Mouse (Mus musculus): Measurements from ENCODE around the gene Sfrp2. TPM values are rescaled to one million over a fixed set of nuclear protein-coding genes. Genes with fewer than 3 reads are reported as not detected.

The Sfrp2 gene
- polyA plus RNA-seq, 1 experiment from 2014 or later: 94.4 TPM

DNA sequence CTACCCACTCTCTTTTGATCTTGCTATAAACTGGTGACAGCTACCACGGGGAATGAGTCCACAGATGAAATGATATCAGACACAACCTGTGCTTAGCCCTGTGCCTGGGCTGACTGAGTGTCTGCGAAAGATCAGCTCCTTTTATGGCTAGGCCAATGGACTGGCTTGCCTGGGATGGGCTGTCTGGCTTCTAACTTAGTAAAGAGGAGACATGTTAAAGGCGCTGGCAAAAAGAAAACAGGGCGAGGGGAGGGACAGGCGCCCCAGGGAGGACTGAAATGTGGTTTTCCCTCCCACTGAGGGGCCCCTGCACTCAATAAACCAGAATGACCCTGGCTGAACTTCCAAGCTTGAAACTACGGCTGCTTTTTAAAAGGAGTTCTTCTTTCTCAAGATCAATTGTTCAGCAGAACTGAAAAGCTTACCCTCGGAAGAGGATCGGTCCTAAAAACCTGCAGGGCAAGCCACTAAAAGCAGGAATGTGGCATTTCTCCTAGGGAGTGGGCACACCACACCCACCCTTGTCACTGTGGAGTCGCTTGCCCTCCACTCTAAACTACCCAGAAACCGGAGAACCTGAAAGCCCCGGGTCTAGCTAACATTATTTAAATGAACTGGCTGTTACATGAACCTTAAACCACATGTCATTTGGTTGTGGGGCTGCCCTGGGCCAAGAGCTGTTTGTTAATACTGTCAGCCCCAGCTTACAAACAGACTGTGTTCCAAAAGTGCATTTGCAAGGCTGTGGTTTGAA is 17.8 kb downstream of the Sfrp2 start:
- 0 out of 2 replicates have a peak overlapping the region, but pooled peaks have one; percentile 17 for H3K27ac ChIP-seq (ENCODE audit: low read depth, low read length)

DNA sequence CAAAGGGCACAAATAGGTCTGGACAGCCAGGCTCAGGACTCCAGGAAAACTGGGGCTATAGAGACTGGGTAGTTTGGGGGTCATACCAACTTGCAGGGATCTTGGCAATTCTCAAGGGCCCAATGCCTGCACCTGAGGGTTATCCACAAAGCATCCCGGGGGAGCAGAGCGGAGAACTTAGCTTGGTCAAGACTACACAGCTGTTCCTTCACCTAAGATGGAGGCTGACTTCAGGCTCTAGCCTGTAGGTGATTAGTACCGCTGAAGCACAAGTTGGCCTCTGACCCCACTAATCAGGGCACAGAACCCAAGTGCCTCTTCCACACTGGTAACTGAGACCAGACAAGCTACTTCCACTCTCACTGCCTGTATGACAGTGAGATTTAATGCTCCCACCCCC is 18.6 kb downstream of the Sfrp2 start:
- ATAC-seq (ENCODE audit: low FRiP score): no peak
- WGBS: 73% methylated on average over 3 of the region's 3 CpGs

More for the DNA sequence above, 17.8 kb downstream of the Sfrp2 start:
- H3K27me3 ChIP-seq (ENCODE audit: control insufficient read depth, insufficient read depth, low read length): no peaks in the 10 kb centered on the region
- ATAC-seq (ENCODE audit: low FRiP score) (peak; percentile 65; the same call in 1 of the 2 replicates), DNase-seq (ENCODE audit: low spot score) (peak; percentile 25)
- 8% methylated on average over 11 of the region's 11 CpGs for WGBS
- H3K4me1 ChIP-seq (replicated peaks; ENCODE audit: control insufficient read depth, insufficient read depth, low read length): peaks cover 13% of the 10 kb centered on the region
- no peak overlapping the region for H3K4me3 ChIP-seq (ENCODE audit: low read depth, low read length)
- H3K9ac ChIP-seq (ENCODE audit: low read depth, low read length): no peak overlapping the region
- no peaks in the 10 kb centered on the region for H3K36me3 ChIP-seq (ENCODE audit: control insufficient read depth, insufficient read depth, low read length)
- H3K4me2 ChIP-seq (replicated peaks; ENCODE audit: low read depth, low read length): no peak overlapping the region
- H3K9me3 ChIP-seq (ENCODE audit: control insufficient read depth, low read length): no peaks in the 10 kb centered on the region

DNA sequence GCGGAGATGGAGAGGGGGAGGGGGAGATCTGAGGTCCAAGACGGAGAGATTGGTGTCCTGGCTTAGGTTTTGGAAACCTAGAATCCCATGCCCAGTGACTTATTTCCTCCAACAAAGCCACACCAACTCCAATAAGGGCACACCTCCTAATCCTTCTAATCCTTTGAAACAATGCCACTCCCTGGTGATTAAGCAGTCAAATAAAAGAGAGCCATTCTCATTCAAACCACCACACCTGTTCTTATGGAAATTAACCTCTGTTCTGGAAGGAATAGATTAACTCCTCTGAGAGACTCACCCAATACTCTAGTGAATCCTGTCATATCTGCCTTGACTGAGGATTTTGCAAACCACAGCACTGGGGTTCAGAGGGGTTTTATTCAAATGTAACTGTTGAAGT is 21.0 kb downstream of the Sfrp2 start:
- Histone ChIP-seq H3K4me1 (replicated peaks; ENCODE audit: control insufficient read depth, insufficient read depth, low read length) (peaks cover 13% of the 10 kb centered on the region), H3K4me2 (replicated peaks; ENCODE audit: low read depth, low read length) (no peak overlapping the region), H3K9ac (ENCODE audit: low read depth, low read length) (no peak overlapping the region), H3K36me3 (ENCODE audit: control insufficient read depth, insufficient read depth, low read length) (no peaks in the 10 kb centered on the region), H3K4me3 (ENCODE audit: low read depth, low read length) (no peak overlapping the region), H3K27ac (ENCODE audit: low read depth, low read length) (no peak overlapping the region), H3K9me3 (ENCODE audit: control insufficient read depth, low read length) (no peaks in the 10 kb centered on the region), H3K27me3 (ENCODE audit: control insufficient read depth, insufficient read depth, low read length) (0 out of 2 replicates have a peak, but pooled peaks cover 2% of the 10 kb centered on the region)
- WGBS: 85% methylated on average over 2 of the region's 2 CpGs
- DNase-seq (ENCODE audit: low spot score) (no peak), ATAC-seq (ENCODE audit: low FRiP score) (no peak)

More for the DNA sequence above, 18.6 kb downstream of the Sfrp2 start:
- Histone ChIP-seq H3K4me1 (replicated peaks; ENCODE audit: control insufficient read depth, insufficient read depth, low read length) (peaks cover 13% of the 10 kb centered on the region), H3K9me3 (ENCODE audit: control insufficient read depth, low read length) (no peaks in the 10 kb centered on the region), H3K9ac (ENCODE audit: low read depth, low read length) (no peak overlapping the region), H3K4me2 (replicated peaks; ENCODE audit: low read depth, low read length) (no peak overlapping the region), H3K4me3 (ENCODE audit: low read depth, low read length) (no peak overlapping the region), H3K27ac (ENCODE audit: low read depth, low read length) (no peak overlapping the region), H3K27me3 (ENCODE audit: control insufficient read depth, insufficient read depth, low read length) (0 out of 2 replicates have a peak, but pooled peaks cover 2% of the 10 kb centered on the region), H3K36me3 (ENCODE audit: control insufficient read depth, insufficient read depth, low read length) (no peaks in the 10 kb centered on the region)
- no peak for DNase-seq (ENCODE audit: low spot score)

DNA sequence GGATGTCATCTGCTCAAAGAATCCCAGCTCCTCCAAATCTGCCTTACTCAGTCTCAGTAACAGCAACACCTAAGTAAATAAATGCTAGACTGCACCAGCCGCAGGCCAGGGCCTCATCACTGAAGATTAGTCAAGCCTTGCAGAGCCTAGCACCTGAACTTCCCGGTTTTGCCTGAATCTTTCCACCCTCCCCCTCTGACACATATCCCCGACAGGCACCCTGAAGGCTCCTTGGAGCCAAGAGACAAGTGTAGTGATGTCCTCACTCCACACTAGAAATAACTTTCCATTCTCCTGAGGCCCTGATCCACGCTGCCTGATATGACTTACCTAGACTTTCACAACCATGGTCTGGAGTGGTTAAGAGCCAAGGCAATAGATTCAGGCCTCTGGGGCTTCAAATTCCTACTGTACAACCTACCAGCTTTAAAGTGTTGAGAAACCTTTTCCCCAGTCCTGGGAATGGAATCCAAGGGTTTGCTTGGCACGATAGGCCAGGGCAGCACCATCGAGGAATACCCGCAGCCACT is 21.7 kb downstream of the Sfrp2 start:
- H3K27ac ChIP-seq (ENCODE audit: low read depth, low read length): no peak overlapping the region
- no peak overlapping the region for H3K9ac ChIP-seq (ENCODE audit: low read depth, low read length)
- ATAC-seq (ENCODE audit: low FRiP score): no peak
- H3K36me3 ChIP-seq (ENCODE audit: control insufficient read depth, insufficient read depth, low read length): no peaks in the 10 kb centered on the region
- H3K4me3 ChIP-seq (ENCODE audit: low read depth, low read length): no peak overlapping the region
- H3K4me1 ChIP-seq (replicated peaks; ENCODE audit: control insufficient read depth, insufficient read depth, low read length): peaks cover 13% of the 10 kb centered on the region
- H3K9me3 ChIP-seq (ENCODE audit: control insufficient read depth, low read length): no peaks in the 10 kb centered on the region
- H3K4me2 ChIP-seq (replicated peaks; ENCODE audit: low read depth, low read length): no peak overlapping the region
- DNase-seq (ENCODE audit: low spot score): no peak
- WGBS: 85% methylated on average over 7 of the region's 7 CpGs
- 0 out of 2 replicates have a peak, but pooled peaks cover 2% of the 10 kb centered on the region for H3K27me3 ChIP-seq (ENCODE audit: control insufficient read depth, insufficient read depth, low read length)

- peak; percentile 74 for ATAC-seq (ENCODE audit: low FRiP score)
- WGBS: 2% methylated on average over 44 of the region's 44 CpGs
- no peaks in the 10 kb centered on the region for H3K9me3 ChIP-seq (ENCODE audit: control insufficient read depth, low read length)
- no peak overlapping the region for H3K27ac ChIP-seq (ENCODE audit: low read depth, low read length)
- peak; percentile 69 for DNase-seq (ENCODE audit: low spot score)
- H3K4me1 ChIP-seq (replicated peaks; ENCODE audit: control insufficient read depth, insufficient read depth, low read length): peaks cover 2% of the 10 kb centered on the region; the same call in 1 of the 2 replicates
- 0 out of 2 replicates have a peak, but pooled peaks cover 2% of the 10 kb centered on the region for H3K27me3 ChIP-seq (ENCODE audit: control insufficient read depth, insufficient read depth, low read length)
- H3K9ac ChIP-seq (ENCODE audit: low read depth, low read length): peak overlapping the region; percentile 75
- H3K36me3 ChIP-seq (ENCODE audit: control insufficient read depth, insufficient read depth, low read length): no peaks in the 10 kb centered on the region
- peak overlapping the region; percentile 63 for H3K4me3 ChIP-seq (ENCODE audit: low read depth, low read length)
- peak overlapping the region; percentile 86 for H3K4me2 ChIP-seq (replicated peaks; ENCODE audit: low read depth, low read length)
Observed at GRCm38 (mm10) chr3:83789651-83790451, 23.7 kb downstream of the Sfrp2 start.

DNA sequence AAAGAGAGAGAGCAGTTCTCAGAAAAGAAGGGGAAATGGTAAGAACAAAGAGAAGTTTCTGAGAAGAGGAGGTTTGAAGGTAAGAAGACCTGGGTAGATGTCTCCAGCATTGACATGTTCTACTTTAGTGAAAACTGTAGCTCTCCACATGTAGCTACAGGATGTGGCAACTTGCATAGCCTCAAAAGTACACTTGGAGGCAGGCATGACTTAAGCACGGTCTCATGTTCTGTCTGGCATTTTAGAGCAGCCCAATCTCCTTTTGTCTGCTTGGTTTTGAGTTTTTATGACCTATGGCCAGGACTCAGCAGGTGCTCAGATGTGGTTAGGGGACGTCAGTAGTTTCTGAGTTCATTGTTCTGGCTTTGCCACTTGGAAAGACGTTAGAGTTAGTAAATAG is 25.3 kb downstream of the Sfrp2 start:
- Histone ChIP-seq H3K4me1 (replicated peaks; ENCODE audit: control insufficient read depth, insufficient read depth, low read length) (no peaks in the 10 kb centered on the region), H3K36me3 (ENCODE audit: control insufficient read depth, insufficient read depth, low read length) (no peaks in the 10 kb centered on the region), H3K27me3 (ENCODE audit: control insufficient read depth, insufficient read depth, low read length) (0 out of 2 replicates have a peak, but pooled peaks cover 2% of the 10 kb centered on the region), H3K4me3 (ENCODE audit: low read depth, low read length) (no peak overlapping the region), H3K4me2 (replicated peaks; ENCODE audit: low read depth, low read length) (no peak overlapping the region), H3K9ac (ENCODE audit: low read depth, low read length) (no peak overlapping the region), H3K27ac (ENCODE audit: low read depth, low read length) (no peak overlapping the region), H3K9me3 (ENCODE audit: control insufficient read depth, low read length) (no peaks in the 10 kb centered on the region)
- WGBS: 58% methylated on average over 3 of the region's 3 CpGs
- DNase-seq (ENCODE audit: low spot score): no peak
- ATAC-seq (ENCODE audit: low FRiP score): no peak

DNA sequence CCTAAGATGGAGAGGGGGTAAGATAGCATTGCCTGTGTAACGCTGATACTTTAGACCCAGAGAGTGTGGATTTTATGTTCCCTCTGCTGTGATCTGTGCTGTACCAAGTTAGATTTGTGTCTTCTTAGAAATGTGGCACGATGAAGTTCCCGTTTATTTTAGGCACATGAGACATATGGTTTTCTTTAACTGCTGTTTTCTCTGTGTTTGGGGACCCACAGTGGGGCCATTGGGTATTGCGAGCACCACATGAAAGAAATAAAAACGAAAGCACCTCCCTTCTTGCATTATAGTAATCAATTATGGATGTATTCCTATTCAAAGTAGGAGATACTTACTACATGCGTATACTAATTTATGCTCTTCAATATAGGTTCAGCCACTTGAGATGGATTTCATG is 31.0 kb downstream of the Sfrp2 start:
- H3K4me3 ChIP-seq (ENCODE audit: low read depth, low read length): no peak overlapping the region
- no peak overlapping the region for H3K27ac ChIP-seq (ENCODE audit: low read depth, low read length)
- H3K4me2 ChIP-seq (replicated peaks; ENCODE audit: low read depth, low read length): no peak overlapping the region
- no peak for ATAC-seq (ENCODE audit: low FRiP score)
- H3K27me3 ChIP-seq (ENCODE audit: control insufficient read depth, insufficient read depth, low read length): no peaks in the 10 kb centered on the region
- WGBS: 75% methylated on average over 6 of the region's 6 CpGs
- no peak overlapping the region for H3K9ac ChIP-seq (ENCODE audit: low read depth, low read length)
- H3K36me3 ChIP-seq (ENCODE audit: control insufficient read depth, insufficient read depth, low read length): no peaks in the 10 kb centered on the region
- no peaks in the 10 kb centered on the region for H3K4me1 ChIP-seq (replicated peaks; ENCODE audit: control insufficient read depth, insufficient read depth, low read length)
- no peaks in the 10 kb centered on the region for H3K9me3 ChIP-seq (ENCODE audit: control insufficient read depth, low read length)
- DNase-seq (ENCODE audit: low spot score): no peak

- H3K36me3 ChIP-seq (ENCODE audit: control insufficient read depth, insufficient read depth, low read length): no peaks in the 10 kb centered on the region
- no peak overlapping the region for H3K9ac ChIP-seq (ENCODE audit: low read depth, low read length)
- ATAC-seq (ENCODE audit: low FRiP score): peak; percentile 72; the same call in 1 of the 2 replicates
- no peaks in the 10 kb centered on the region for H3K9me3 ChIP-seq (ENCODE audit: control insufficient read depth, low read length)
- H3K27ac ChIP-seq (ENCODE audit: low read depth, low read length): no peak overlapping the region
- H3K4me2 ChIP-seq (replicated peaks; ENCODE audit: low read depth, low read length): no peak overlapping the region
- 6% methylated on average over 10 of the region's 10 CpGs for WGBS
- H3K4me1 ChIP-seq (replicated peaks; ENCODE audit: control insufficient read depth, insufficient read depth, low read length): no peaks in the 10 kb centered on the region
- H3K4me3 ChIP-seq (ENCODE audit: low read depth, low read length): no peak overlapping the region
- DNase-seq (ENCODE audit: low spot score): peak; percentile 80
- no peaks in the 10 kb centered on the region for H3K27me3 ChIP-seq (ENCODE audit: control insufficient read depth, insufficient read depth, low read length)
Observed at GRCm38 (mm10) chr3:83797828-83798227, 31.7 kb downstream of the Sfrp2 start.
